Mouse (Mus musculus) liver, adult 2 months (tissue): ENCODE data around the gene Trim14. TPM values are rescaled to one million over a fixed set of nuclear protein-coding genes. Genes with fewer than 3 reads are reported as not detected.

Source experiments
- DNase-seq: peaks from one replicate; pipeline ENCODE4 v3.0.0-alpha.2; 2011; ENCODE audit warnings: low read depth, low spot score; ENCODE audit errors: extremely low read depth
- H3K27ac ChIP-seq: fragments of 200-500 bp; replicated peaks from 2 replicates; pipeline ENCODE4 v1.5.1; 2012; ENCODE audit warnings: low read depth, mild to moderate bottlenecking, control low read depth, inconsistent platforms, low read length; ENCODE audit not compliant: insufficient read depth
- H3K27me3 ChIP-seq: fragments of 200-500 bp; 2 replicates; pipeline ENCODE4 v1.6.1; 2012; ENCODE audit warnings: mild to moderate bottlenecking, moderate library complexity, low read length, inconsistent platforms; ENCODE audit not compliant: control insufficient read depth, insufficient read depth
- H3K36me3 ChIP-seq: fragments of 200-500 bp; 2 replicates; pipeline ENCODE4 v1.6.1; 2012; ENCODE audit warnings: low read length, inconsistent platforms; ENCODE audit not compliant: control insufficient read depth, insufficient read depth
- H3K4me1 ChIP-seq: fragments of 200-500 bp; 2 replicates; pipeline ENCODE4 v1.6.1; 2011; ENCODE audit warnings: low read length; ENCODE audit not compliant: control insufficient read depth, insufficient read depth
- H3K4me3 ChIP-seq: fragments of 200-500 bp; 2 replicates; pipeline ENCODE4 v1.5.1; 2011; ENCODE audit warnings: low read depth, mild to moderate bottlenecking, control low read depth, low read length, moderate library complexity; ENCODE audit not compliant: insufficient read depth
- H3K79me2 ChIP-seq: fragments of 200-500 bp; 2 replicates; pipeline ENCODE4 v1.6.1; 2012; ENCODE audit warnings: inconsistent platforms, mild to moderate bottlenecking, low read length, moderate library complexity; ENCODE audit not compliant: control insufficient read depth, insufficient read depth
- H3K9ac ChIP-seq: fragments of 200-500 bp; 2 replicates; pipeline ENCODE4 v1.6.1; 2012; ENCODE audit warnings: low read depth, mild to moderate bottlenecking, control low read depth, inconsistent platforms, low read length
- CTCF ChIP-seq: fragments of 200-500 bp; IDR thresholded peaks from 2 replicates; pipeline ENCODE4 v1.5.1; 2011; ENCODE audit warnings: low read depth, low read length, control low read depth
- POLR2A ChIP-seq: fragments of 200-500 bp; IDR thresholded peaks from 2 replicates; pipeline ENCODE4 v1.6.1; 2011; ENCODE audit warnings: low read length, control low read depth; ENCODE audit not compliant: insufficient read depth; ENCODE audit errors: extremely low read depth
- WGBS: fragments of 180-500 bp; shearing (Covaris S2); methylation state at CpG from one replicate; pipeline ENCODE4 v1.1.7; 2018; 5-methylcytosine and 5-hydroxymethylcytosine counted together
- polyA plus RNA-seq: library from polyadenylated mRNA; depleted of rRNA; stranded (reverse); fragments of >200 nt; gene quantifications from 2 replicates; pipeline ENCODE4 v1.2.3, GENCODE M21; 2012
- total RNA-seq: library from RNA; depleted of rRNA; stranded (reverse); fragments of >200 nt; gene quantifications from 2 replicates; pipeline ENCODE4 v1.2.3, GENCODE M21; 2014

The Trim14 gene
- total and polyA plus RNA-seq, 2 experiments: 24.9 to 26.5 TPM

- 1% methylated on average over 16 of the region's 16 CpGs for WGBS
- TF ChIP-seq POLR2A (no peak), CTCF (no peak)
- peaks cover 20% of the 10 kb centered on the region for H3K4me1 ChIP-seq
- peak overlapping the region; percentile 83 for H3K27ac ChIP-seq
- H3K9ac ChIP-seq: peak overlapping the region; percentile 92
- peak overlapping the region; percentile 89 for H3K4me3 ChIP-seq
- H3K79me2 ChIP-seq: no peaks in the 10 kb centered on the region; the same call in 1 of the 2 replicates
- H3K36me3 ChIP-seq: peaks cover 11% of the 10 kb centered on the region
- peak; percentile 74 for DNase-seq
- H3K27me3 ChIP-seq: no peaks in the 10 kb centered on the region
Measured at GRCm38 (mm10) chr4:46535094-46535830, 679 bp downstream of the Trim14 start.

DNA sequence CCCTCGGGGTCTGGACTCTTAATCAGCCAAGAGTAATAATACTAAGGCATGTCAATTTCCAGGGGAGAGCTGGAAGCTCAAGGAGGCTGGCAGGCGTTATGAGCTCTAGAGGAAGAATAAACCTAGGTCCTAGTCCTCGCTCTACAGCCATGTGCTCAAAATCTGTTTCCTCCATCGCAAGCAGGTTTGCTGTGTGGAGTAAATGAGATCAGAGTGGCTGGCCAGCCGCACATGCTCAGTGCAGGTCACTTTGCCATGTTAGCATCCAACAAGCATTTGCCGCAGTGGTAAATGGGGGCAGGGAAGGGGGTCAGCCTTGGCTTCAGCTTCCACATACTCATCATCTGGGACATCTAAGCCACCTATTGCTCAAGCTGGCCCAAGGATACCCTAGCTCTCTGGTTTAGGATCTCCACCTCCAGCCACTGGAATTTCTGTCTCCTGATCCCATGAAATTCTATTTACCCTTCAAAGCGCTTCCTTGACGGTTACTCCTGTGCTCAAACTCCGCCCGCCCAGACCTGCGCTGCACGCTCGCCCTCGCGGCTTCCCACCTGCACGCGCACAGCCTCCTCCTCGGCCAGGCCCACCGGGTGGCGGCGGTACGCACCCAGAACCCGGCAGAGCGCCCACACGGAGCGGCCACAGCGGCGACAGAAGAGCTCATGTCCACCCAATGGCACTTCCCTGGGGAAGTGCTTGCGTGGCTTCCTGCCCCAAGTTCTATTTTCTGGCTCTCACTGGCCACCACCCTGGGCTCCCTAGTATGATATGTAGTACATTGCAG is 1.8 kb downstream of the Trim14 start:
- H3K4me1 ChIP-seq: peaks cover 21% of the 10 kb centered on the region
- peak overlapping the region; percentile 83 for H3K27ac ChIP-seq
- no peaks in the 10 kb centered on the region; the same call in 1 of the 2 replicates for H3K79me2 ChIP-seq
- peak overlapping the region; percentile 89 for H3K4me3 ChIP-seq
- peaks cover 11% of the 10 kb centered on the region for H3K36me3 ChIP-seq
- no peaks in the 10 kb centered on the region for H3K27me3 ChIP-seq
- 11% methylated on average over 29 of the region's 29 CpGs for WGBS
- DNase-seq: peak; percentile 21
- 0 out of 2 replicates have a peak, but pooled peaks have one; percentile 8 for TF ChIP-seq POLR2A
- TF ChIP-seq CTCF: peak; percentile 18; the same call in 1 of the 2 replicates
- peak overlapping the region; percentile 58 for H3K9ac ChIP-seq

DNA sequence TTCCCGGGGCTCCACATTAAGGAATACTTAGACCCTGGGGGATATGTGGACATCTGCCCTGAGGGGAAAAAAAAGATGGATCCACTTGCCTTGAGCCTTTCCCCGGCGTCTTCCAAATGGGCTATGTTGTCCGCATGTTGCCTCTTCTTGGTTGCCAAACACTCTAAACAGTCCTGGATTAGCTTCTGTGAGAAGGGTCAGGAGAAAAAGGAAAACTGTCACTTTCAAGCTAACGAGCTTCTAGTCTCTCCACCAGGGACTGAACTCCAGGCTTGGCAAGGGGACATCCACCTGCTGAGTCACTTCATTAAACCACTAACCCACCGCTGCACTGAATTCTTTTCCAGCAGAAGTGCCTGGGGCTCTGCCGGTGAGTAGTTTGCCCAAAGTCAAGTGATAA is 3.0 kb downstream of the Trim14 start:
- H3K79me2 ChIP-seq: no peaks in the 10 kb centered on the region; the same call in 1 of the 2 replicates
- WGBS: 92% methylated on average over 7 of the region's 7 CpGs
- H3K36me3 ChIP-seq: peaks cover 11% of the 10 kb centered on the region
- no peak for TF ChIP-seq POLR2A
- TF ChIP-seq CTCF: no peak
- H3K9ac ChIP-seq: no peak overlapping the region
- no peak overlapping the region for H3K4me3 ChIP-seq
- H3K27ac ChIP-seq: no peak overlapping the region
- DNase-seq: no peak
- peaks cover 27% of the 10 kb centered on the region for H3K4me1 ChIP-seq
- H3K27me3 ChIP-seq: no peaks in the 10 kb centered on the region

- 80% methylated on average over 2 of the region's 2 CpGs for WGBS
- TF ChIP-seq CTCF: no peak
- no peak for TF ChIP-seq POLR2A
- Histone ChIP-seq H3K27ac (no peak overlapping the region), H3K9ac (no peak overlapping the region), H3K27me3 (no peaks in the 10 kb centered on the region), H3K79me2 (no peaks in the 10 kb centered on the region; the same call in 1 of the 2 replicates), H3K4me1 (peaks cover 29% of the 10 kb centered on the region), H3K4me3 (no peak overlapping the region), H3K36me3 (peaks cover 11% of the 10 kb centered on the region)
- DNase-seq: no peak
Measured at GRCm38 (mm10) chr4:46532511-46532910, 3.4 kb downstream of the Trim14 start.

DNA sequence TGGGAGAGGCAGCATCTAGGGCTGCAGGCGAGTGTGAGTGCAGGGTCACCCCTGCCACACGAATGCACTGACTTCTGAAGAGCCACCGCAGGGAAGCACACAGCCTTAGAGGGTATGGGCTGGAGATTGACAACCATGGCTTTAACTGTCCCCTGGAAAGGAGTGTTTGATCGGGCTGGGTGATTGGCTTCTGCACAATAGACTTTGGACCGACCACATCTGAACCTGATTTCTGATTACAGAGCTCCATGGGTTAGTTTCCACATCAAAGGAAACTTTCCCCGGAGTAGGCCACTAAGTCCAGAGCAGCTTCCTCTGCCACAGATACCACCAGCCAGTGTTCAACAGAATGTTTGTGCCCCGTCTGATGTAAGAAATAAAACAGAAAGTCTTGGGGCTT is 6.2 kb downstream of the Trim14 start:
- Histone ChIP-seq H3K79me2 (no peaks in the 10 kb centered on the region; the same call in 1 of the 2 replicates), H3K36me3 (peaks cover 11% of the 10 kb centered on the region), H3K27ac (peak overlapping the region; percentile 90), H3K27me3 (no peaks in the 10 kb centered on the region), H3K9ac (peak overlapping the region; percentile 38), H3K4me1 (peaks cover 33% of the 10 kb centered on the region), H3K4me3 (peak overlapping the region; percentile 32; the same call in 1 of the 2 replicates)
- TF ChIP-seq POLR2A (no peak), CTCF (no peak)
- peak; percentile 95 for DNase-seq
- 15% methylated on average over 7 of the region's 7 CpGs for WGBS
